Mouse (Mus musculus): Measurements from ENCODE around the gene Cxadr.

DNA sequence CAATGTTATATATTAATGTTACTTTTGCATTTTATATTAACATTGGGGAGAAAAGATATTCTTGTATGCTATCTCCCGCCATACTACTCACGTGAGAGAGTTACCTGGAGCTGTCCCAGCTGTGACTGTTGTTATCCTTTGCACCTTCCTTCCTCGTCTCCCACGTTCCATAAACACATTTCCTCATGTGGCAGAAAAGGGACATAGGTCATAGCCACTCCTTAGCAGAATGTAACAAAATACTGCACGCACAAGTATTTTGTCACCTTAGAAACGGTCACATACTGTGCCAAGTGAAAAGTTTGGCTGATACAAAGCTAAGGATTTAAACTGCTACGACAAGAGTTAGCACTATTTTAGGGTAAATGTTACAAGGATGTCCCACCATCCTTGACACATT lies 26.3 kb downstream of the Cxadr start:
- TF ChIP-seq TBP (IDR thresholded peaks at IDR 0.05; ENCODE audit: low read depth, low read length) (no peak), GATA1 (IDR thresholded peaks at IDR 0.05; ENCODE audit: low read depth, low read length) (no peak), USF1 (IDR thresholded peaks at IDR 0.05; ENCODE audit: low read depth, low read length) (no peak), ELF1 (IDR thresholded peaks at IDR 0.05; ENCODE audit: low read depth, low read length) (no peak)
